Mouse (Mus musculus) retina, adult 2 months (tissue): ENCODE results near the gene Gm20867.
"Not testable (repeated sequence)": the region's sequence is repeated elsewhere in the genome, so short reads cannot be mapped to it uniquely, and the experiment has no call there.

Experiments
- DNase-seq: peaks from one replicate; pipeline ENCODE4 v3.0.0-alpha.2; 2012; ENCODE audit warnings: low read depth, low spot score

The Gm20867 gene

DNA sequence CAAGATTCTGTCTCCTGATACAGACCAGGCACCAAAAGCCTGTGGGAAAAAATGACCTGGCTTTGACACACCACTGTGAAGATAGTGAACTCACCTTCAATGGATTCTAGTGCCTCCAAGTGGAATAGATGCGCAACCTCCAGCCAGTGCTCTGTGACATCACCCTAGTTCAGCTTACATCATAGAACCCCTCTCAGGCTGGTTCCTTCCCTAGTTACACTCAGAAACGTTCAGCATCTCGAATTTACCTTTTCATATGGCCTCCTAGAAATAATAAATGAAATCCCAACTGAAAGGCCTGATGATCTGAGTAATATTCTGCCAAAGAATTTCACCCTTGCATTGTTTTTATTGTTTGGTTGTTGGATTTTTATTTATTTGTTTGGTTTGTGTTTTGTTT lies at the start of gene Gm20867:
Gene Gm20867, minus strand, starts transcription at position 101 of the 400 bp plus-strand sequence.
- DNase-seq, result not testable (repeated sequence)
